Mouse (Mus musculus): ENCODE measurements around the gene Zfp316. TPM values are rescaled to one million over a fixed set of nuclear protein-coding genes. Genes with fewer than 3 reads are reported as not detected.

The Zfp316 gene
- polyA plus RNA-seq, 1 experiment from 2014 or later: 4.2 TPM

- H3K9ac ChIP-seq (ENCODE audit: low read length): no peak overlapping the region
- no peak overlapping the region for H3K4me3 ChIP-seq (ENCODE audit: low read depth, low read length)
- ATAC-seq (replicated peaks; ENCODE audit: low FRiP score): no peak
- H3K4me1 ChIP-seq (replicated peaks; ENCODE audit: control insufficient read depth, insufficient read depth, low read length): peaks cover 4% of the 10 kb centered on the region
- 95% methylated on average over 5 of the region's 5 CpGs for WGBS
- no peak overlapping the region for H3K4me2 ChIP-seq (ENCODE audit: low read depth, low read length, severe bottlenecking)
- H3K36me3 ChIP-seq (ENCODE audit: control insufficient read depth, insufficient read depth, low read length): peaks cover 24% of the 10 kb centered on the region
- no peaks in the 10 kb centered on the region for H3K9me3 ChIP-seq (ENCODE audit: control insufficient read depth, low read length)
- no peaks in the 10 kb centered on the region for H3K27me3 ChIP-seq (ENCODE audit: control insufficient read depth, insufficient read depth, low read length)
- no peak for DNase-seq (ENCODE audit: low spot score)
- H3K27ac ChIP-seq (ENCODE audit: low read depth, low read length): no peak overlapping the region
Measured at GRCm38 (mm10) chr5:143308825-143309224, 39.0 kb upstream of the Zfp316 start.

- ATAC-seq (replicated peaks; ENCODE audit: low FRiP score): no peak
- Histone ChIP-seq H3K9me3 (ENCODE audit: control insufficient read depth, low read length) (no peaks in the 10 kb centered on the region), H3K36me3 (ENCODE audit: control insufficient read depth, insufficient read depth, low read length) (peaks cover 26% of the 10 kb centered on the region), H3K27me3 (ENCODE audit: control insufficient read depth, insufficient read depth, low read length) (no peaks in the 10 kb centered on the region), H3K4me3 (ENCODE audit: low read depth, low read length) (no peak overlapping the region), H3K27ac (ENCODE audit: low read depth, low read length) (no peak overlapping the region), H3K4me2 (ENCODE audit: low read depth, low read length, severe bottlenecking) (no peak overlapping the region), H3K4me1 (replicated peaks; ENCODE audit: control insufficient read depth, insufficient read depth, low read length) (no peaks in the 10 kb centered on the region), H3K9ac (ENCODE audit: low read length) (no peak overlapping the region)
- no peak for DNase-seq (ENCODE audit: low spot score)
- 97% methylated on average over 7 of the region's 7 CpGs for WGBS
Measured at GRCm38 (mm10) chr5:143304251-143304650, 34.4 kb upstream of the Zfp316 start.

GRCm38 (mm10) chr5:143301296-143301695 is 31.5 kb upstream of the Zfp316 start:
- Histone ChIP-seq H3K36me3 (ENCODE audit: control insufficient read depth, insufficient read depth, low read length) (peaks cover 28% of the 10 kb centered on the region), H3K27me3 (ENCODE audit: control insufficient read depth, insufficient read depth, low read length) (no peaks in the 10 kb centered on the region), H3K9ac (ENCODE audit: low read length) (no peak overlapping the region), H3K9me3 (ENCODE audit: control insufficient read depth, low read length) (no peaks in the 10 kb centered on the region), H3K4me2 (ENCODE audit: low read depth, low read length, severe bottlenecking) (no peak overlapping the region), H3K4me1 (replicated peaks; ENCODE audit: control insufficient read depth, insufficient read depth, low read length) (no peaks in the 10 kb centered on the region), H3K4me3 (ENCODE audit: low read depth, low read length) (no peak overlapping the region), H3K27ac (ENCODE audit: low read depth, low read length) (no peak overlapping the region)
- DNase-seq (ENCODE audit: low spot score) (no peak), ATAC-seq (replicated peaks; ENCODE audit: low FRiP score) (no peak)
- 83% methylated on average over 8 of the region's 8 CpGs for WGBS

- no peak overlapping the region for H3K4me2 ChIP-seq (ENCODE audit: low read depth, low read length, severe bottlenecking)
- no peak overlapping the region for H3K27ac ChIP-seq (ENCODE audit: low read depth, low read length)
- WGBS: 92% methylated on average over 4 of the region's 4 CpGs
- no peak overlapping the region for H3K4me3 ChIP-seq (ENCODE audit: low read depth, low read length)
- ATAC-seq (replicated peaks; ENCODE audit: low FRiP score) (no peak), DNase-seq (ENCODE audit: low spot score) (peak; percentile 80)
- no peaks in the 10 kb centered on the region for H3K4me1 ChIP-seq (replicated peaks; ENCODE audit: control insufficient read depth, insufficient read depth, low read length)
- H3K9ac ChIP-seq (ENCODE audit: low read length): no peak overlapping the region
- H3K27me3 ChIP-seq (ENCODE audit: control insufficient read depth, insufficient read depth, low read length): no peaks in the 10 kb centered on the region; the same call in 1 of the 2 replicates
- H3K9me3 ChIP-seq (ENCODE audit: control insufficient read depth, low read length): peaks cover 3% of the 10 kb centered on the region; the same call in 1 of the 2 replicates
- H3K36me3 ChIP-seq (ENCODE audit: control insufficient read depth, insufficient read depth, low read length): peaks cover 13% of the 10 kb centered on the region
Measured at GRCm38 (mm10) chr5:143299686-143300085, 29.9 kb upstream of the Zfp316 start.

DNA sequence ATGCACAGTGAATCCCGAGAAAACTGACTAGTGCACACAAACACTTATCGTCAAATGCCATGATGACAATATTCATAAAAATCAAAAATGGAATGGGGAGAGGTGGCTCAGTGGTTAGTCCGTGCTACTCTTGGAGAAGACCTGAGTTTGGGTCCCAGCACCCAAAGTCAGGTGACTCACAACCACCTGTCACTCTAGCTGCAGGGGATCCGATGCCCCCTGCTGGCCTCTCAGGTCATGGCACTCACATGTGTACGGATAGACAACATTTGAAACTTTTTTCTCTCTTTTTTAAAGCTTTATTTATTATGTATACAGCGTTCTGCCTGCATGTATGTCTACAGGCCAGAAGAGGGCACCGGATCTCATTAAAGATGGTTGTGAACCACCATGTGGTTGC is 28.6 kb upstream of the Zfp316 start:
- ATAC-seq (replicated peaks; ENCODE audit: low FRiP score): no peak
- Histone ChIP-seq H3K4me2 (ENCODE audit: low read depth, low read length, severe bottlenecking) (no peak overlapping the region), H3K9ac (ENCODE audit: low read length) (no peak overlapping the region), H3K36me3 (ENCODE audit: control insufficient read depth, insufficient read depth, low read length) (peaks cover 12% of the 10 kb centered on the region), H3K9me3 (ENCODE audit: control insufficient read depth, low read length) (peaks cover 3% of the 10 kb centered on the region; the same call in 1 of the 2 replicates), H3K4me3 (ENCODE audit: low read depth, low read length) (no peak overlapping the region), H3K27ac (ENCODE audit: low read depth, low read length) (no peak overlapping the region), H3K4me1 (replicated peaks; ENCODE audit: control insufficient read depth, insufficient read depth, low read length) (0 out of 2 replicates have a peak, but pooled peaks cover 2% of the 10 kb centered on the region), H3K27me3 (ENCODE audit: control insufficient read depth, insufficient read depth, low read length) (peaks cover 12% of the 10 kb centered on the region)
- 95% methylated on average over 7 of the region's 7 CpGs for WGBS
- no peak for DNase-seq (ENCODE audit: low spot score)

DNA sequence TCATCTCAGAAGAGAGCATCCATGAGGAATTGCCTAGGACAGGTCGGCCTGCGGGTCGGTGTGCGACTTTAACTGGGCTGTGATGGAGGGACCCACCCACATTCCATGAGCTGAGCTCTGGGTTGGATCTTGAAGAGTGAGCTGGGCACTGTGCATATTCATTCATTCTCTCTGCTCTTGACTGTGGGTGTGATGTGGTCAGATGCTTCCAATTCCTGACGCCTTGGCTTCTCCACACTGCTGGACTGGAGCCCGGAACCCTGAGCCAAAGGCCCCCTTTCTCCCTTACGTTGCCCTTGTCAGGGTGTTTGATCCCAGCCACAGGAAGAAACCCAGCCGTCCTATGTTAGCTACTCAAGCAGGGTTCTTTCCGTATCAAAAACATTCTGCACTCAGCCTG is 28.2 kb upstream of the Zfp316 start:
- Histone ChIP-seq H3K9ac (ENCODE audit: low read length) (no peak overlapping the region), H3K4me2 (ENCODE audit: low read depth, low read length, severe bottlenecking) (no peak overlapping the region), H3K36me3 (ENCODE audit: control insufficient read depth, insufficient read depth, low read length) (peaks cover 12% of the 10 kb centered on the region), H3K4me1 (replicated peaks; ENCODE audit: control insufficient read depth, insufficient read depth, low read length) (0 out of 2 replicates have a peak, but pooled peaks cover 3% of the 10 kb centered on the region), H3K27ac (ENCODE audit: low read depth, low read length) (no peak overlapping the region), H3K27me3 (ENCODE audit: control insufficient read depth, insufficient read depth, low read length) (peaks cover 16% of the 10 kb centered on the region), H3K4me3 (ENCODE audit: low read depth, low read length) (no peak overlapping the region), H3K9me3 (ENCODE audit: control insufficient read depth, low read length) (peaks cover 3% of the 10 kb centered on the region; the same call in 1 of the 2 replicates)
- WGBS: 93% methylated on average over 9 of the region's 9 CpGs
- DNase-seq (ENCODE audit: low spot score) (no peak), ATAC-seq (replicated peaks; ENCODE audit: low FRiP score) (no peak)

DNA sequence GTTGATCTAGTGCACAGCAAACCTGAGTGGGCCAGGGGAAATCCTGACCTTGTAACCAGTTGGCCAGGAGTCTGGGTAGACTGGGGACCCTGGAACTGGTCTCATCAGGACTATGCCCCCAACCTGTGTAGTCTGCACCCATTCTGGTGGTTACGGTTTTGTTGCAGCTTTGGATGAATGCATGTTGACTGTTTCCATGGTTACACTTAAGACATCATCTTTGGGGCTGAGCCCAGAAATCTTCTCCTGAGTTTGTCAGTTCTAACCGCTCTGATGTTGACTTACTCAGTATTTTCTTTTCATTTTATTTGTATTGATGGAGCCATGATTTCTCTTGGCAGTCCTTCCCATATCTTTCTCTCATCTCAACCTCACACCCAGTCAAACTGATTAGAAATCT is 25.5 kb upstream of the Zfp316 start:
- ATAC-seq (replicated peaks; ENCODE audit: low FRiP score) (no peak), DNase-seq (ENCODE audit: low spot score) (no peak)
- H3K4me1 ChIP-seq (replicated peaks; ENCODE audit: control insufficient read depth, insufficient read depth, low read length): 0 out of 2 replicates have a peak, but pooled peaks cover 3% of the 10 kb centered on the region
- peaks cover 3% of the 10 kb centered on the region; the same call in 1 of the 2 replicates for H3K9me3 ChIP-seq (ENCODE audit: control insufficient read depth, low read length)
- peaks cover 31% of the 10 kb centered on the region for H3K27me3 ChIP-seq (ENCODE audit: control insufficient read depth, insufficient read depth, low read length)
- 98% methylated on average over 2 of the region's 2 CpGs for WGBS
- no peak overlapping the region for H3K4me2 ChIP-seq (ENCODE audit: low read depth, low read length, severe bottlenecking)
- no peak overlapping the region for H3K27ac ChIP-seq (ENCODE audit: low read depth, low read length)
- no peak overlapping the region for H3K4me3 ChIP-seq (ENCODE audit: low read depth, low read length)
- H3K9ac ChIP-seq (ENCODE audit: low read length): no peak overlapping the region
- H3K36me3 ChIP-seq (ENCODE audit: control insufficient read depth, insufficient read depth, low read length): peaks cover 7% of the 10 kb centered on the region

GRCm38 (mm10) chr5:143294862-143295261 is 25.0 kb upstream of the Zfp316 start:
- Histone ChIP-seq H3K4me3 (ENCODE audit: low read depth, low read length) (no peak overlapping the region), H3K9me3 (ENCODE audit: control insufficient read depth, low read length) (peaks cover 3% of the 10 kb centered on the region; the same call in 1 of the 2 replicates), H3K4me2 (ENCODE audit: low read depth, low read length, severe bottlenecking) (no peak overlapping the region), H3K27ac (ENCODE audit: low read depth, low read length) (no peak overlapping the region), H3K9ac (ENCODE audit: low read length) (no peak overlapping the region), H3K27me3 (ENCODE audit: control insufficient read depth, insufficient read depth, low read length) (peaks cover 31% of the 10 kb centered on the region), H3K36me3 (ENCODE audit: control insufficient read depth, insufficient read depth, low read length) (peaks cover 2% of the 10 kb centered on the region), H3K4me1 (replicated peaks; ENCODE audit: control insufficient read depth, insufficient read depth, low read length) (0 out of 2 replicates have a peak, but pooled peaks cover 3% of the 10 kb centered on the region)
- WGBS: 96% methylated on average over 3 of the region's 3 CpGs
- ATAC-seq (replicated peaks; ENCODE audit: low FRiP score) (no peak), DNase-seq (ENCODE audit: low spot score) (no peak)

GRCm38 (mm10) chr5:143293404-143293803 is 23.6 kb upstream of the Zfp316 start, which contains the start of gene Zfp853:
Zfp853 (minus strand) TSS chr5:143293623.
- H3K4me3 ChIP-seq (ENCODE audit: low read depth, low read length): peak within 1 kb of the TSS; percentile 22
- 0 out of 2 replicates have a peak, but pooled peaks have one; percentile 27 for ATAC-seq (replicated peaks; ENCODE audit: low FRiP score)
- H3K4me1 ChIP-seq (replicated peaks; ENCODE audit: control insufficient read depth, insufficient read depth, low read length): 0 out of 2 replicates have a peak, but pooled peaks cover 3% of the 10 kb centered on the region
- H3K27ac ChIP-seq (ENCODE audit: low read depth, low read length): no peak within 1 kb of the TSS
- H3K9ac ChIP-seq (ENCODE audit: low read length): no peak within 1 kb of the TSS
- H3K4me2 ChIP-seq (ENCODE audit: low read depth, low read length, severe bottlenecking): peak within 1 kb of the TSS; percentile 43
- H3K9me3 ChIP-seq (ENCODE audit: control insufficient read depth, low read length): peaks cover 3% of the 10 kb centered on the region; the same call in 1 of the 2 replicates
- 3% methylated on average over 37 of the region's 38 CpGs for WGBS
- no peak for DNase-seq (ENCODE audit: low spot score)
- H3K27me3 ChIP-seq (ENCODE audit: control insufficient read depth, insufficient read depth, low read length): peaks cover 46% of the 10 kb centered on the region
- no peaks in the 10 kb centered on the region for H3K36me3 ChIP-seq (ENCODE audit: control insufficient read depth, insufficient read depth, low read length)

All from forebrain, embryonic 11.5 days (tissue).